Mouse (Mus musculus): Measurements from ENCODE around the gene Dll4. TPM values are rescaled to one million over a fixed set of nuclear protein-coding genes. Genes with fewer than 3 reads are reported as not detected.

Gene Dll4
- total and polyA plus RNA-seq, 3 experiments: 0.12 to 0.13 TPM; not detected in 1

- Histone ChIP-seq H3K9me3 (replicated peaks; ENCODE audit: low read length) (no peaks in the 10 kb centered on the region), H3K27ac (ENCODE audit: insufficient read depth, low read depth) (no peak overlapping the region), H3K4me1 (ENCODE audit: control insufficient read depth in 1 of 2, insufficient read depth in 2 of 2) (peaks cover 12 to 38% of the 10 kb centered on the region in 2 experiments), H3K9ac (ENCODE audit: insufficient read depth, low read depth) (no peak overlapping the region), H3K4me3 (replicated peaks in 1 of 3; ENCODE audit: low read depth in 2 of 3, low read length in 2 of 3, poor library complexity in 1 of 3) (no peak overlapping the region), H3K36me3 (replicated peaks in 1 of 2; ENCODE audit: control insufficient read depth in 1 of 2, insufficient read depth in 1 of 2, low read length in 1 of 2) (no peaks in the 10 kb centered on the region), H3K79me2 (replicated peaks; ENCODE audit: control insufficient read depth, extremely low read depth, insufficient read depth, poor library complexity, severe bottlenecking) (no peaks in the 10 kb centered on the region), H3K4me2 (ENCODE audit: insufficient read depth, low read depth, poor library complexity, severe bottlenecking) (no peak overlapping the region), H3K27me3 (replicated peaks) (peaks cover 31% of the 10 kb centered on the region)
- dilution Hi-C loops (cut with MboI; ENCODE audit: extremely low pct_ligation_motif_present, extremely low pct_unique_long_range_greater_than_20kb, low sequenced_read_pairs): no loop called here
- TF ChIP-seq TBP (conservative IDR thresholded peaks at IDR 0.05; ENCODE audit: low read depth, low read length) (no peak), GABPA (IDR thresholded peaks at IDR 0.05; ENCODE audit: insufficient replicate concordance, low read depth, low read length) (no peak), CHD2 (IDR thresholded peaks at IDR 0.05; ENCODE audit: low read length) (no peak), MAZ (IDR thresholded peaks at IDR 0.05; ENCODE audit: low read depth, low read length) (no peak), JUN (IDR thresholded peaks at IDR 0.05; ENCODE audit: insufficient read depth, low read depth, low read length) (no peak), ZNF384 (IDR thresholded peaks at IDR 0.05; ENCODE audit: low read depth, low read length) (no peak), KAT2A (IDR thresholded peaks at IDR 0.05; ENCODE audit: insufficient replicate concordance, low read length) (no peak), JUND (conservative IDR thresholded peaks at IDR 0.05; ENCODE audit: low read depth, low read length) (no peak), MAX (IDR thresholded peaks at IDR 0.05; ENCODE audit: low read length) (no peak), ZKSCAN1 (IDR thresholded peaks at IDR 0.05; ENCODE audit: borderline replicate concordance, low read depth, low read length) (no peak), SIN3A (IDR thresholded peaks at IDR 0.05; ENCODE audit: low read length) (no peak)
- no peak for DNase-seq (ENCODE audit: extremely low read depth)
- in situ Hi-C loops (cut with MboI; ENCODE audit: low pct_ligation_motif_present, low pct_unique_long_range_greater_than_20kb, low sequenced_read_pairs): no loop called here
These were observed 8.6 kb downstream of the Dll4 start for GRCm38 (mm10) chr2:119334135-119334534.

GRCm38 (mm10) chr2:119334964-119335525 is 9.5 kb downstream of the Dll4 start:
- H3K9ac ChIP-seq (ENCODE audit: insufficient read depth, low read depth): no peak overlapping the region
- H3K27me3 ChIP-seq (replicated peaks): peaks cover 25% of the 10 kb centered on the region
- no peak for TF ChIP-seq MAZ (IDR thresholded peaks at IDR 0.05; ENCODE audit: low read depth, low read length)
- no peak for TF ChIP-seq POLR2AphosphoS2 (IDR thresholded peaks at IDR 0.05; ENCODE audit: low read depth, low read length)
- no peak for TF ChIP-seq TCF12 (IDR thresholded peaks at IDR 0.05; ENCODE audit: low read depth, low read length)
- no peak for TF ChIP-seq NRF1 (IDR thresholded peaks at IDR 0.05; ENCODE audit: low read depth, low read length)
- TF ChIP-seq CHD1 (IDR thresholded peaks at IDR 0.05; ENCODE audit: low read depth, low read length): no peak
- TF ChIP-seq MYC (IDR thresholded peaks at IDR 0.05; ENCODE audit: low read depth, low read length): no peak
- no peak for TF ChIP-seq ZNF384 (IDR thresholded peaks at IDR 0.05; ENCODE audit: low read depth, low read length)
- H3K9me3 ChIP-seq (replicated peaks; ENCODE audit: low read length): peaks cover 1% of the 10 kb centered on the region
- no peak overlapping the region for H3K4me3 ChIP-seq (replicated peaks in 1 of 3; ENCODE audit: low read depth in 2 of 3, low read length in 2 of 3, poor library complexity in 1 of 3)
- no peak overlapping the region for H3K27ac ChIP-seq (ENCODE audit: insufficient read depth, low read depth)
- in situ Hi-C loops (cut with MboI; ENCODE audit: low pct_ligation_motif_present, low pct_unique_long_range_greater_than_20kb, low sequenced_read_pairs): no loop called here
- no peak overlapping the region for H3K4me2 ChIP-seq (ENCODE audit: insufficient read depth, low read depth, poor library complexity, severe bottlenecking)
- no peak for DNase-seq (ENCODE audit: extremely low read depth)
- H3K4me1 ChIP-seq (ENCODE audit: control insufficient read depth in 1 of 2, insufficient read depth in 2 of 2): peaks cover 12 to 38% of the 10 kb centered on the region in 2 experiments
- no peaks in the 10 kb centered on the region for H3K36me3 ChIP-seq (replicated peaks in 1 of 2; ENCODE audit: control insufficient read depth in 1 of 2, insufficient read depth in 1 of 2, low read length in 1 of 2)
- H3K79me2 ChIP-seq (replicated peaks; ENCODE audit: control insufficient read depth, extremely low read depth, insufficient read depth, poor library complexity, severe bottlenecking): no peaks in the 10 kb centered on the region
- dilution Hi-C loops (cut with MboI; ENCODE audit: extremely low pct_ligation_motif_present, extremely low pct_unique_long_range_greater_than_20kb, low sequenced_read_pairs): no loop called here
